Mouse (Mus musculus) left cerebral cortex, postnatal 36 days (tissue): ENCODE measurements at regions not wholly inside any gene's neighbourhood (a gene's known extent, or its start where the extent isn't known, plus 50 kb on each side); places are given as distances from the start of the nearest gene placed in this dataset.

Source experiments
- DNase-seq, 2 experiments: peaks; one replicate each; pipeline ENCODE4 v3.0.0; 2021 to 2022; ENCODE audit warnings: low spot score in 2 of 2, mixed read lengths in 1 of 2
- intact Hi-C: fragments of 180-260 bp; cut with DNase I; formaldehyde crosslinking; loops from one replicate; pipeline ENCODE4 v1.15.1; 2025

GRCm38 (mm10) chr9:90816844-90817243, 545.4 kb upstream of the Zic4 start:
- DNase-seq: no peak
- intact Hi-C loops: no loop called here

GRCm38 (mm10) chr9:90823574-90824280, 538.5 kb upstream of the Zic4 start:
- intact Hi-C loops: no loop called here
- no peak for DNase-seq

GRCm38 (mm10) chr9:90827474-90827873, 534.7 kb upstream of the Zic4 start:
- intact Hi-C loops: no loop called here
- no peak for DNase-seq

- DNase-seq: no peak
- intact Hi-C loops: no loop called here
These were observed 533.5 kb upstream of the Zic4 start for GRCm38 (mm10) chr9:90828701-90829100.

- intact Hi-C loops: no loop called here
- DNase-seq: no peak
These were observed 531.5 kb upstream of the Zic4 start for GRCm38 (mm10) chr9:90830704-90831103.

- intact Hi-C loops: no loop called here
These were observed 528.3 kb upstream of the Zic4 start for GRCm38 (mm10) chr9:90833743-90834539.

GRCm38 (mm10) chr9:90838184-90838926, 523.9 kb upstream of the Zic4 start:
- DNase-seq: no peak
- intact Hi-C loops: no loop called here

More at GRCm38 (mm10) chr9:90833743-90834539, 528.3 kb upstream of the Zic4 start:
- DNase-seq: no peak

- intact Hi-C loops: no loop called here
- DNase-seq: no peak
These were observed 511.2 kb upstream of the Zic4 start for GRCm38 (mm10) chr9:90851044-90851443.

GRCm38 (mm10) chr9:90871636-90872035, 490.6 kb upstream of the Zic4 start:
- no peak for DNase-seq
- intact Hi-C loops: no loop called here

- intact Hi-C loops: no loop called here
- DNase-seq: no peak
These were observed 477.7 kb upstream of the Zic4 start for GRCm38 (mm10) chr9:90884467-90884866.

- no peak for DNase-seq
- intact Hi-C loops: no loop called here
These were observed 474.8 kb upstream of the Zic4 start for GRCm38 (mm10) chr9:90887405-90887804.

GRCm38 (mm10) chr9:90890801-90891200, 471.4 kb upstream of the Zic4 start:
- DNase-seq: no peak
- intact Hi-C loops: no loop called here

- DNase-seq: no peak
- intact Hi-C loops: no loop called here
These were observed 469.4 kb upstream of the Zic4 start for GRCm38 (mm10) chr9:90892816-90893215.

GRCm38 (mm10) chr9:90903557-90903956, 458.7 kb upstream of the Zic4 start:
- intact Hi-C loops: no loop called here
- no peak for DNase-seq

- no peak for DNase-seq
- intact Hi-C loops: no loop called here
These were observed 456.1 kb upstream of the Zic4 start for GRCm38 (mm10) chr9:90906106-90906505.

GRCm38 (mm10) chr9:90906684-90907083, 455.5 kb upstream of the Zic4 start:
- DNase-seq: no peak
- intact Hi-C loops: no loop called here

GRCm38 (mm10) chr9:90954613-90955012, 407.6 kb upstream of the Zic4 start:
- intact Hi-C loops: no loop called here
- no peak for DNase-seq

- no peak for DNase-seq
- intact Hi-C loops: no loop called here
These were observed 400.8 kb upstream of the Zic4 start for GRCm38 (mm10) chr9:90961436-90961835.

GRCm38 (mm10) chr9:90964043-90964442, 398.2 kb upstream of the Zic4 start:
- intact Hi-C loops: no loop called here

GRCm38 (mm10) chr9:90978730-90979129, 383.5 kb upstream of the Zic4 start:
- no peak for DNase-seq
- intact Hi-C loops: no loop called here

More at GRCm38 (mm10) chr9:90964043-90964442, 398.2 kb upstream of the Zic4 start:
- DNase-seq: no peak
